Mouse (Mus musculus): Measurements from ENCODE around the gene Fbxl13.

DNA sequence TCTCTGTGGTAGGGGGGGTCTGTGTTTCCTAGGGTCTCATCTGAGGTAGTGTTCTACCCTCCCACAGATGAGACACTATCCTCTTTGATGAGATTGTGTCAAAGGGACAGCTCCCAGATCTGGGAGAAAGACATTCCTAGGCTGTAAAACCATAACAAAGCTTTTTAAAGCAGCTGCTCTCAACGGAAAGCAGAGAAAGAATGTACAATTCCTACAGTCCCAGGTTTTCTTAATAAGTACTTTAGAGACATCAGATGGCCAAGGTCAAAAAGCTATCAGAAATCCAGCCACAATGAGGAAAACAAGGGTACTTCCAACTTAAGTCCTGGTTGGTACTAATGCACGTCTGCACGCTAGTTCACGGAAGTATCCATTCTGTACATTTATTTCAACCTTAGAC lies 103.2 kb downstream of the Fbxl13 start:
- TF ChIP-seq CTCF (IDR thresholded peaks at IDR 0.05; ENCODE audit: low read depth, low read length), result no peak
- TF ChIP-seq POLR2AphosphoS5 (IDR thresholded peaks at IDR 0.05; ENCODE audit: insufficient replicate concordance, low read depth, low read length), result no peak
- no peak for TF ChIP-seq TAL1 (conservative IDR thresholded peaks at IDR 0.05; ENCODE audit: low read depth, low read length)

Data from G1E (cell line).